Mouse (Mus musculus) ES-Bruce4 (cell line): ENCODE results near the gene Prima1.

Experiments used
- CTCF ChIP-seq: IDR thresholded peaks from one replicate; pipeline ENCODE4 v1.8.1; 2011; ENCODE audit warnings: low read depth, low read length
- POLR2A ChIP-seq: IDR thresholded peaks from one replicate; pipeline ENCODE4 v1.8.1; 2011; ENCODE audit warnings: low read length; ENCODE audit not compliant: insufficient read depth

GRCm38 (mm10) chr12:103214270-103214669 is 27.7 kb downstream of the Prima1 start:
- no peak for TF ChIP-seq CTCF
- no peak for TF ChIP-seq POLR2A
